Mouse (Mus musculus): ENCODE measurements around the gene C1qtnf5.

The C1qtnf5 gene

GRCm38 (mm10) chr9:44079997-44080780 lies 26.9 kb upstream of the C1qtnf5 start:
- no peak for DNase-seq (ENCODE audit: low spot score in 2 of 2)

DNA sequence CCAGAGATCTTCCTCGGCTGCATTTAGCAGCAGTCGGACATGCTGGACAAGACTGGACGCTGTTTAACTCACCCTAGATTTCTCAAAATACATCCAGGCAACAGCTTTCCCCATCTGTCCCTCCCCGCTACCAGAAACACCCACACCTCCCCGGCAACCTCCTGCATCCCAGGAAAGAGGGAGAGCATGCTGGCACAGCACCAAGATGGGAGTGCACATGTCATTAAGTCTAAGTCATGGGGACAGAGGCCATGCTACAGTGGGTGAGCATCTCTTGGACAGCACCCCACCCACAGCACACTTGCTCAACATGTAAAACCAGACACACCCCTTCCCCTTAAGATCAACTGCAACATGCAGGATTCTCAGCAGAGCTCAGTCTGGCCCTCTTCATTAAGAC lies 26.1 kb upstream of the C1qtnf5 start:
- DNase-seq (ENCODE audit: low spot score in 2 of 2): no peak

DNA sequence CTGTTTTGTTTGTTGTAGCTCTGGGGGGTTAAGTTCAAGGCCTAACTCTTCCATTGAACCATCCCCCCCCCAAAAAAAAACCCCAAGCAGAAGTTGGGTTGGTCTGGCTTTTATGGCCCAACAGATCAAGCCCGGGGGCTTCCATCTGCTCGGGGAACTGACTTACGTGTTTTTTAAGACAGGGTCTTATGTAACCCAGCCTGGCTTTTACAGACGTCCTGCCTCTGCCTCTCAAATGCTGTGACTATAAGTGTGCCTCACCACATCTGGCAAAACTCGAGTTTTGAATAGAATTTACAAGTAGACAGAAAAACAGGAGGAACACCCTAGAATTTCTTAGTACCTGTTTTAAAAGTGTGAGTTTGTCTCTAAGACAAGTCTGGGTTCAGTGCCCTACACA lies 25.5 kb upstream of the C1qtnf5 start:
- no peak for DNase-seq (ENCODE audit: low spot score in 2 of 2)

DNA sequence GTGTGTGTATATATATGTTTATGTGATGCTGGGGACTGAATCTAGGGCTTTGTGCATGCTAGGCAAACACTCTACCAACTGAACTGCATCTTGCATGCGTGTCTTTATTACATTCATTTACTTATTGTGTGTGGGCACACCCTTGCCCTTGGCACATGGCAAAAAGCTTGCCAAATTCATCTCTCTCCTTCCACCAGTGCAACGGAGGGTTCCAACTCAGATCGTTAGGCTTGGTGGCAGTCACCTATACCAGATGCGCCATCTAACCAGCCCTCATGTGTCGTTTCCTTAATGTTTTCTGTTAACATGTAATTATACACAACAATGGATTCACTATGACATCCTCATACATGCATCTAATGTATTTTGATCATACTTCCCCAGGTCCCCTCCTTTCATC lies 24.8 kb upstream of the C1qtnf5 start:
- DNase-seq (ENCODE audit: low spot score in 2 of 2): no peak

GRCm38 (mm10) chr9:44083392-44084121 lies 23.5 kb upstream of the C1qtnf5 start:
- no peak for DNase-seq (ENCODE audit: low spot score in 2 of 2)

GRCm38 (mm10) chr9:44084236-44084635 lies 22.8 kb upstream of the C1qtnf5 start:
- DNase-seq (ENCODE audit: low spot score in 2 of 2): no peak

- DNase-seq (ENCODE audit: low spot score in 2 of 2): peak; percentile 87 to 91
Measured at GRCm38 (mm10) chr9:44084659-44085229, 22.3 kb upstream of the C1qtnf5 start.

DNA sequence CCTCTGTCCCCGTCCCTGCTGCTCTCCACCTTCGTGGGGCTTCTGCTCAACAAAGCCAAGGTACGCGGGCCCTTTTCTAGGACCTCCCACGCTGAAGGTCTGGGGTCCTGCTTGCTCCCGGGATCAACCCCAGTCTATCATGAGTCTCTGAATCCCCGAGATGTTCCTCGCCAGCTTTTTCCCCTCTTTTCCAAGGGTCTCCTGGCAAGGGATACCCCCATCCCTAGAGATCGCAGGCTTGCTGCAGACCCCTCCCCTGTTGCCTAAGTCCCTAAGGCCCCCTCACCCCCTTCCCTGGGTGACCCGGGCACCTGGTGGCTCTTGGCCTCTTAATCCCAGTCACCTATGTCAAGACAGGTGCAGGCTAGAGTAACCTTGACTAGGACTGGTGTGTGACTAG lies 21.8 kb upstream of the C1qtnf5 start:
- DNase-seq (ENCODE audit: low spot score in 2 of 2): no peak

GRCm38 (mm10) chr9:44085741-44086665 lies 21.0 kb upstream of the C1qtnf5 start:
- DNase-seq (ENCODE audit: low spot score in 2 of 2): no peak

- DNase-seq (ENCODE audit: low spot score in 2 of 2): no peak
Measured at GRCm38 (mm10) chr9:44086960-44087359, 20.1 kb upstream of the C1qtnf5 start.

- DNase-seq (ENCODE audit: low spot score in 2 of 2): no peak
Measured at GRCm38 (mm10) chr9:44087761-44088455, 19.1 kb upstream of the C1qtnf5 start.

DNA sequence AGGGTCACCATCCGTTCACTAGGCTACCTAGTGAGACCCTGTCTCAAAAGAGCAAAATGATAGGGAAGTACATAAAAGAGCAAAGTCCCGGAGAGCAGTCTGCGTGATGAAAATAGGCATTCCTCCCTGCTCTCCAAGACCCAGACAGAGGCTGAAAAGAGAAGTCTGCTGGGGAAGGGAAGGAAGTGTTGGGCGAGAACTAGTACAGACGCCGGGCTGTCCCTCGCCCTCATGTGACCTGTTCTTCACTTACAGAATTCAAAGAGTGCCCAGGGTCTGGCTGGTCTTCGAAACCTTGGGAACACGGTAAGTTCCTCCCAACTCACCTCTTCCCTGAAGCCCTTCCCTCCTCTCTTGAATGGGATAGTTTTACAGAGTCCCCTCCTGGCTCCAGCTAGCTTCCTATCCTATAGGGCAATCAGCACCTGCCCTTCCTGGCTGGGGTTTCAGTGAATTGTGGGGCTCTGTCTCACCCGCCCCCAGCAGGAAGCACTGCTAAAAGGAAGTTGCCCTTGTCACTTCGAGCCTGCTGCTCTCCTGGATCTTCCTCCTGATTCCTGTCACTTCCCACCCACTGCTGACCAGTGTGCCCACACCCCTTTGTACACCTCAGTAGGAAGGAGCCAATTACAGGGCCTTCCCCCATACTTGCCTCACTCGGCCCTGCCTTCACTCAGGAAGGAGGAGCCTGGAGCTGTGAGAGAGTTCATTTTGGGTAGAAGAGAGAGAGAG lies 18.0 kb upstream of the C1qtnf5 start:
- DNase-seq (ENCODE audit: low spot score in 2 of 2): no peak

GRCm38 (mm10) chr9:44093612-44094503 lies 13.2 kb upstream of the C1qtnf5 start:
- DNase-seq (ENCODE audit: low spot score in 2 of 2): peak; percentile 73 to 86

- DNase-seq (ENCODE audit: low spot score in 2 of 2): no peak
Measured at GRCm38 (mm10) chr9:44094737-44095136, 12.3 kb upstream of the C1qtnf5 start.

DNA sequence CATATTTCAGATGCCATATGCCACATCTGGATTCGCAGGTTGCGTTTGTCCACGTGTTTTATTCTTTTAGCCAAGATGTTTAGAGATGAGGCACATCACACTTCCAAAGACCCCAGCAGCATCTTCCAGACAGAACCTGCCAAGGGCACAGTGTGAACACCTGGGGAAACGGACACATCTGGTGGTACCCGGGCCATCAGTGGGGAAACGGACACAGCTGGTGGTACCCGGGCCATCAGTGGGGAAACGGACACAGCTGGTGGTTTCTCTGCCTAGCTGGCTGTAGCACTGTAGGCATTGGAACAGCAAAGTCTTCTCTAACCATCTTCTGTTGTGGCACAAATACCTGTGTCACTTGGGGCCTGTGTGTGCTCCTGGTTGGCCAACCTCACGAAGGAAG lies 11.3 kb upstream of the C1qtnf5 start:
- no peak for DNase-seq (ENCODE audit: low spot score in 2 of 2)

DNA sequence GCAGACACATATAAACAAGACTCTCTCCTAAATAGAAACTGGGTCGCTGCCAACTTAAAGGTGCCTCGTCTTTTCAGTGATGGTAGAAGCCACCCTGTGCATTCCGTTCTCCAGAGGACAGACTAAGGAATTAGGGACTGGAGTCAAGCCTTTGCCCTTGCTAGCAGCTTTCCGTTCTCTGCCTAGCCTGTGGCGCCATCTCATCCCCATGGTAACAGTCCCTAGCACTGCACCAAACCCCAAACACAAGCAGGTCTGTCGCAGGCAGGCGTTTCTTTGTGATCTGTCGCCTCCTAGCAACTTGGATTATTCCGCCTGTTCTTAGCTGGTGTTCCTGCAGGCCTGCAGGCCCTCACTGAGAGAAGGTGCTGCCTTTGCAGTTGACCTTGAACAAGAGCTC lies 10.5 kb upstream of the C1qtnf5 start:
- DNase-seq (ENCODE audit: low spot score in 2 of 2): no peak

DNA sequence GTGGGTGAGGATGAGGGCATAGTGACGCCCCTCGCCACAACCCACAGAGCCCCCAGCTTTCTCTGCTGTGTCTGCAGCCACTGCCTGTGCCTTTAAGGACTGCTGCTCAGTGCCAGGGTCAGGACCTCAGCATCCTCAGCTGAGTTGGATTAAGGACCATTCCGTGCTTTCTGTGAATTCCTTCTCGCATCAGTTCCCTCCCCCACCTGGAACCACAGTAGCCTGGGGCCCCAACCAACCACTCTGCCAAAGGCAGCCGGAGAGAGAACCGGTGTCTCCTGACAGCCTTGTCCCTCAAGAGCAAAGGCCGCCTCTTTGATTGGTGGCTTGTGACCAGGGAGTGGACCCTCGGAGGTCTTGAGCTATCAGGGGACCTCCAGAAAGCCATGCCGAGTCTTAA lies 5.6 kb upstream of the C1qtnf5 start, which contains the start of gene Mfrp:
Gene Mfrp, plus strand, starts transcription at position 240 of the 400 bp plus-strand sequence.
- DNase-seq (ENCODE audit: low spot score in 2 of 2): no peak

- DNase-seq (ENCODE audit: low spot score in 2 of 2): no peak
Measured at GRCm38 (mm10) chr9:44104881-44105280, 2.2 kb upstream of the C1qtnf5 start.

DNA sequence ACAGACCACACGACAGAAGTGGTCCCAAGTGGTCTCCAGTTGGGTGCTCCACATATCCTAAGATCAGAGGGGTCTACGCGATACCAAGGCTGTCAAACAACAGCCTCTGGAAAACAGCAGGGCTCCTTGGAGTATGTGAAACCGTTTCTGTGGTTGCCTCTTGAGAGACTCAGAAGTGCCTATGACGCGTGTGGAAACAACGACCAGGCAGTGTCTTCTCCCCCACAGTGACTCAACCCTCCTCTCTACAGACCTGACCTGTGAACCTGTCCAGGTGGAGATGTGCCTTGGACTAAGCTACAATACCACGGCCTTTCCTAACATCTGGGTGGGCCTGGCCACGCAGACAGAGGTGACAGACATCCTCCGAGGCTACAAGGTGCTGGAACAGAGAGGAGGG lies 1.3 kb upstream of the C1qtnf5 start:
- DNase-seq (ENCODE audit: low spot score in 2 of 2): no peak

Data from urinary bladder, postnatal 4 days (tissue).